Mouse (Mus musculus): ENCODE data around the gene Pax5.
A peak's percentile ranks its signal among the peaks of the same experiment; 100 is the strongest.

The Pax5 gene

DNA sequence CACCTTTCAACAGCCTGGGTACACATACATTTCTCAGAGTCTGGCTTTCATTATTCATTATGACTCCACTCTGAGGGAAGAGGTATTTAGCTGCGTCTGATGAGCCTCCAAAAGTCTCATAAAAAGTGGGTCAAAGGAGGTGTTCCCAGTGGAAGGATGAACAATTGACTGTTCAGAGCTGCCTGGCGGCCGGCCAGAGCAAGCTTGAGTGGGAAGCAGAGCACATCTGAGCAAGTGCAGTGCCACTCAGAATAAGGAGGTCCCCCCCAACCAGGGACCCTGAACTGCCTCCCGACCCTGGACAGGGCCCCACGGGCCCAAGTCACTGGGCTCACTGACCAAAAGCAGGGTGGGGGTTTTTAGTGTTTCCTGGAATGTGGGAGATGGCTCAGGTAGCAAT is 109.4 kb downstream of the Pax5 start:
- no peak for DNase-seq (ENCODE audit: low spot score)

DNA sequence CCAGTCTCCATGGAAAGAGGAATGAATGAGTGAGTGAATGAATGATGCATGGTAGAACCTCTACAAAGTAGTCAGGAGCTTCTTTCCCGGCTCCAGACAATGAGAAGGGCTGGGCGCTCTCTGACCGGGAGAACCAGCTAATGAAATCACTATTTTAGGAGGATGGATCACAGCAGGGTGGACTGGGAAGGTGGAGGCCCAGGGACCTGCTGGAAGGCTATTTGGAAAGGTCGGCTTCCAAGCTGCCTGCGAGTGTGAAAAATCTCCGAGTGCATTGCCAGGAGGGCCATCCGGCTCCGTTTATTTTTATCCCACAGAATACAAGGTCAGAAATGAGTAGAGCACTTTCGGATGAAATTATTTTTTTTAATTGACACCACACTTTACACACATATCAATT is 112.3 kb downstream of the Pax5 start:
- no peak for DNase-seq (ENCODE audit: low spot score)

DNA sequence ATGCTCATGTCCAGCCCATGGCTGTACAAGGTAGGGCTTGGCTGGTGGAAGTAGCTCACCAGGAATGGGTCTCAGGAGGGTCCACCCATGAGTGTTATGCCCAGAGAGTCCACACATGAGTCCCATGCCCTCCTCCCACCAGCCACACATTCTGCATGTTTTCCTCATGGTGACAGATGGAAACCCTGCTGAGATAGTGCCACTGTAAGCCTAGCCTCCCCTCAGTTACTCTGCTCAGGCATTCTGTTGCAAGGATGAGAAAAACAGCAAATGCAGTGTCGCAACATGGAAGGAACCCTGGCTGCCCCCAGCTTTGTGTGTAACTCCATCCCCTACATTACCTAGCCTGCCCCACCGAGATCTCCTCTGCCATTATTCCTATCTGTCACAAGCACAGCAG is 117.2 kb downstream of the Pax5 start:
- DNase-seq (ENCODE audit: low spot score), result no peak

DNA sequence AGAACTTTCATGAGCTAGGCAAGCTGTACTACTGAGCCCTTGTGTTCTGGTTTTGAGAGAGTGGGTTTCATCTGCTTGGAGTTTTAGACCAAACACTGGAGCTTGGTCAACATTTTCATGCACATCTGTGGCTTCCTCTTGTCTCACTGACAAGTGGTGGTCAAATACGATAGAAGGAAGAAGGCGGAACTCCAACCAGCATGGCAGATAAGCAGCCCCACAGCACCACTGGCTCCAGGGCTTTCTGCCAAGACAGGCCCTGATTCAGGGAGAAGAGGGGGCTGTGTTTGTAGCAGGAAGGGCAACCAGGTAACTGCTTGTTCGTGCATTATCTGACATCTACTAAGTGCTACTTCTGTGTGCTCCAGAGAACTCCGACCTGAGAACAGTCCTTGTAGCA is 127.6 kb downstream of the Pax5 start:
- DNase-seq (ENCODE audit: low spot score), result no peak

DNA sequence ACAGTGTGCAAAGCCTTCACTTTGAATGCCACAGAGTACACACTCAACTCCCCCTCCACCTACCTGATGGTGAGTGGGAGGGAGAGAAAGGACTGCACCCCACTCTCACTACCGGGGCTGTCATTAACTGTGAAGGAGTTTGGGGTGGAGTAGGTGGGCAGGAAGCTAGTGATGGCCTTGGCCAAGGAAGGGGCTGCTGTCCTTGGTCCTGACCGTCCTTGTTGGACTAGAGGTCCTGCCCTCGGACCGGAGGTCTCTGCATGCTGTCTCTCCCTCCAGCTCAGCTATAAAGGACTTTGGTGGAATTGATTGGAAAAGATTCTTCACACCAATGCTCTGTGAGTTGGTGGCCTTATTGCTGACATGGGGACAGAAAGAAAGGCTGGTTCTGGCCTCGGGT is 131.7 kb downstream of the Pax5 start:
- no peak for DNase-seq (ENCODE audit: low spot score)

DNA sequence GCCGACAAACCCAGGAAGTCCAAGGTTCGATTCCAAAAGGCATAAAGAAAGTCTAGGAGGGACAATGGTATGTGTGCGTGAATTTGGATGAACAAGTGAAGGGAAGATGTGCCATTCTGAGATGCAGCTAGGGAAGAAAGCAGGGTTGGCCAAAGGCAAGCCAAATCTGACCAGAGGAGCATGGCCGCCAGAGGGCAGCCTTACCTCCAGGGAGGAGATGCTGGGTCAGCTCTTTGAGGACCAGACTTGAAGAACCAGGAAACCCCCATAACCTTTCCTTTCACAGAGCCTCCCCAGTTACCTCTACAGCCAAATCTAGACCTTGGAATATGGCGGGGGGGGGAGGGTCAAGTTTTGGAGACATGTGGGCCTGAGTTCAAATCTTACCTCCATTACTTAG is 133.0 kb downstream of the Pax5 start:
- peak; percentile 31 for DNase-seq (ENCODE audit: low spot score)

GRCm38 (mm10) chr4:44576786-44577185 is 133.5 kb downstream of the Pax5 start:
- DNase-seq (ENCODE audit: low spot score), result no peak

DNA sequence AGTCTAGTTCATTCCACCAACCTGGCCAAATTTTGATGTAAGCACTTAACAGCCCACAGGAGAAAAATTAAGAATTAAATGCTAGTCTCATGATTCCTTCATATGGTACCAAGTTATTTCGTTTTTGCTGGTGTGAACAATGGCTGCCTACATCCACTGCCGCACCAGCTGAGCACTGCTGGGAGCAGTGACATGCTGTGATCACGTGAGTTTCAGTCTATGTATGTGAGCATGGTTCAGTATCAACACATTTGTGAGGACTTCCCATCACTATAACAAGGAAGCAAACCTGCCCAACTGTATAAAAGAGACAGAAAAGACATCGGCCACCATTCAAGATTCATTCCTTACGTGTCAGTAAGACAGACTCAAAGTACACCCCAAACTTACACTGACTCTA is 137.3 kb downstream of the Pax5 start:
- no peak for DNase-seq (ENCODE audit: low spot score)

DNA sequence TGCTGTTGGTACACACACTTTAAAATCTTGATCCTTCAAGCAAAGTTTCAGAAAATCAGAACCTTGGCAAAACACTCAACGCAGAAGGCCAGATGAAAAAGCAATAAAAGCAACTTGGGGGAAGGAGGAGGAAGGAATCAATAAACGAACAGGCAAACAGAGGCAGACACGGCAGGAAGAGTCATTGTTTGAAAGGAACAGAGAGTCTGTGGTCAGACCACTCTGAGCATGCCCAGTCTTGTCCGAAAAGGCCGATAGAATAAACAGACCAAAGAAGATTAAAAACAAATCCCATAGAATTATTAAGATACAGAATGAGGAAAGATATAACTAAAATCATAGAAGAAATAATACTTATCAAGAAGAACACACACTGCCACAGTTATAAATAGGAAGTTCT is 137.9 kb downstream of the Pax5 start:
- no peak for DNase-seq (ENCODE audit: low spot score)

GRCm38 (mm10) chr4:44569138-44569537 is 141.1 kb downstream of the Pax5 start:
- DNase-seq (ENCODE audit: low spot score), result no peak

GRCm38 (mm10) chr4:44568666-44569065 is 141.6 kb downstream of the Pax5 start:
- no peak for DNase-seq (ENCODE audit: low spot score)

- no peak for DNase-seq (ENCODE audit: low spot score)
Observed at GRCm38 (mm10) chr4:44566401-44566800, 143.9 kb downstream of the Pax5 start.

- peak; percentile 8 for DNase-seq (ENCODE audit: low spot score)
Observed at GRCm38 (mm10) chr4:44565126-44566082, 144.9 kb downstream of the Pax5 start.

- peak; percentile 42 for DNase-seq (ENCODE audit: low spot score)
Observed at GRCm38 (mm10) chr4:44564602-44565001, 145.7 kb downstream of the Pax5 start.

GRCm38 (mm10) chr4:44560956-44561355 is 149.3 kb downstream of the Pax5 start:
- no peak for DNase-seq (ENCODE audit: low spot score)

GRCm38 (mm10) chr4:44558564-44558955 is 151.7 kb downstream of the Pax5 start:
- DNase-seq (ENCODE audit: low spot score), result no peak

GRCm38 (mm10) chr4:44557815-44558563 is 152.3 kb downstream of the Pax5 start:
- DNase-seq (ENCODE audit: low spot score), result no peak

DNA sequence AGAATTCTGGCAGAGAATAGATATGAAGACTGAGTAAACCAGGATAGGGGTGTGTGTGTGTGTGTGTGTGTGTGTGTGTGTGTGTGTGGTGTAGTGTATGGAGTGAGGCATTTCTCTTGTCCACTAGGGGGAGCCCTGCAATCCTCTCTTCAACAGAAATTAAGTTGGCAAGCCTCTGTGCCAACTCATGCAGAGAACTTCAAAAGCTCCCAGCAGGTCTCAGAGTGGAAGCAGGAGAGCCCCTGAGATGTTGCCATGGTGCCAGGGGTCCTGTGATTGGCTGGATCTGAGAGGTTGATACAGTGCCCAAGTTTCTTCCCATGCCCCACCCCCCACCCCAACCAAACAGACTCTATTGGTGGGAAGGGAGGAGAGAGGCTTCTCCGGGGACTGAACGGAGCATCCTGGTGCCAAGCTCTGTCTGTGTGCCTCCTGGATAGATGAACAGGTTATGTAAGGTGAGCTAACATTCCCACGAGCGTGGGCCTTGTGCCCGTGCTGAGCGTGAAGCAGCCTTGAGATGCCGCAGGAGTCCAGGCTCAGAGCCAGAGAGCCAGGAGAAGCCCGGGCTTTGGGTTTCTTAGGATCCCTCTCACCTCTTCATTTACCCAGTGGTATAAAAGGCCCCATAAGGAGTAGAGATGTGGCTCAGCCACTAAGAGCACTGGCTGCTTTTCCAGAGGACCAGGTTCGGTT is 153.6 kb downstream of the Pax5 start:
- no peak for DNase-seq (ENCODE audit: low spot score)

DNA sequence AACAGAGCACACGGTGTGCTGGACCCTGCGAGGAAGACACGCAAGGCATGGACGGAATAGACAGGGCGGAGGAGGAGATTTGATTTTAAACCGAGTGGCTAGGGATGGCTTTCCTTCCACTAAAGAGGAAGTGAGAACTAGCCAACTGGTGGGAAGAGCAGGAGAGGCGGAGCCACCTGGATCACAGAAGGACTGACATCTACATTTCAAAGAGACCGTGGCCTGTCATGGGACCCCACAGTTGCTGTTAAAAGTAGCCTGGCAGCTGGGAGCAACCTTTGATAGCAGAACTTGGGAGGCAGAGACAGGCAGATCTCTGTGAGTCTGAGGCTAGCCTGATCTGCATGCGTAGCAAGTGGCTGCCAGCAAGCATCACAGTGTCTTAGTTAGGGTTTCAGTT is 154.7 kb downstream of the Pax5 start:
- no peak for DNase-seq (ENCODE audit: low spot score)

- no peak for DNase-seq (ENCODE audit: low spot score)
Observed at GRCm38 (mm10) chr4:44551470-44551869, 158.8 kb downstream of the Pax5 start.

DNA sequence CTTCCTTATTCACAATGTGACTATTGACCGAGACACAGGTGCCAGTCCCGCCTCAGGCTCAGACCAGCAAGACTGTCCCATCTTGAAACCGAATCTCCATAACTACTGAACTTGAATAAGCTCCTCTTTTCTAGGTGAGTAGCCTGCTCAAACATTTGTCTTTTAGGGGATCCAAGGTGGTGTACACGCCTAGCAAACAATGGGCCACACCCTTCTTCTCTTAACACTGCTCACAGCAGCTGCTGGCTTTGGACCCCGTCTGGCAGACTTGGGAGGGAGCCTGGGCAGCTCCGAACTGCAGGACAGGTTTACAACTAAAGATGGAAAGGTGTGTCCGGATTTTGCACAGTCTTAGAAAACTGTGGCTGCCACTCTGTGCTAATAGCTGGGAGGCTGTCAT is 161.3 kb downstream of the Pax5 start:
- no peak for DNase-seq (ENCODE audit: low spot score)

GRCm38 (mm10) chr4:44545669-44546068 is 164.6 kb downstream of the Pax5 start:
- DNase-seq (ENCODE audit: low spot score), result no peak

GRCm38 (mm10) chr4:44544495-44544894 is 165.8 kb downstream of the Pax5 start:
- DNase-seq (ENCODE audit: low spot score), result no peak
